Mouse (Mus musculus): ENCODE results near the gene Ski.

DNA sequence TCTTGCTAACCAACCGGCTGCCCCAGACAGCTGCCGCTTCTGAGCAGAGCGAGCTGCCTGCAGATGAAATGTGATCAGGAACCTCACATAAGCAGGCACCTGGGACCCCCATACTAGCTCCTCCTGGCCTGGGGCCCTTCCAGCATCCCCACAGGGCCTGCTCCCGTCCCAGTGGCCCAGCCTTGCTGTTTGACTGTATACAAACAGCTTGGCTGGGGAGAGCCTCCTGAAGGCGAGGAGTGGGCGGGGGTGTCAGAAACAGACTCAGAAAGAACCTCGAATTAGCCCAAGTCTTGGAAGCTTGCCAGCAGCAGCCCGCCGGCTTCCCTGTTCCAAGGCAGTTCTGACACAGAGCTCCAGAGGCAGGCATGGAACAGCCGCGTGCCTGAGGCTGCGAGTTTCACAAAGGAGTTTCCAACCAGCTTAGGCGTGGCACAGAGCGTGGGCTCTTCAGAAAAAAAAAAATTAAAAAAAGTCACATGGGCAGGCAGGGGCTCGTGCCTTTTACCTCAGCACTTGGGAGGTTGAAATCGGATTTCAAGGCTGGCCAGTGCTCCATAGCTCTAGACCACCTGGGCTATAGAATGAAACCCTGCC lies 99.8 kb downstream of the Ski start:
- TF ChIP-seq CTCF (IDR thresholded peaks at IDR 0.05; ENCODE audit: insufficient read depth, low read length) = no peak
- TF ChIP-seq POLR2A (IDR thresholded peaks at IDR 0.05; ENCODE audit: borderline replicate concordance, extremely low read depth, low read depth, low read length) = no peak

Data from lung, adult 2 months (tissue).